Mouse (Mus musculus) spleen, postnatal 10 days (tissue): Measurements from ENCODE around the gene Tlk2.

Experiments
- DNase-seq, 2 experiments: peaks; one replicate each; pipeline ENCODE4 v3.0.0; 2021 to 2022; ENCODE audit warnings: low spot score in 2 of 2

Gene Tlk2

GRCm38 (mm10) chr11:105313633-105314014 is 135.0 kb downstream of the Tlk2 start:
- no peak for DNase-seq

- no peak for DNase-seq
These were observed 136.7 kb downstream of the Tlk2 start for GRCm38 (mm10) chr11:105315296-105315695.

- DNase-seq, result no peak
These were observed 137.5 kb downstream of the Tlk2 start for GRCm38 (mm10) chr11:105316121-105316520.

DNA sequence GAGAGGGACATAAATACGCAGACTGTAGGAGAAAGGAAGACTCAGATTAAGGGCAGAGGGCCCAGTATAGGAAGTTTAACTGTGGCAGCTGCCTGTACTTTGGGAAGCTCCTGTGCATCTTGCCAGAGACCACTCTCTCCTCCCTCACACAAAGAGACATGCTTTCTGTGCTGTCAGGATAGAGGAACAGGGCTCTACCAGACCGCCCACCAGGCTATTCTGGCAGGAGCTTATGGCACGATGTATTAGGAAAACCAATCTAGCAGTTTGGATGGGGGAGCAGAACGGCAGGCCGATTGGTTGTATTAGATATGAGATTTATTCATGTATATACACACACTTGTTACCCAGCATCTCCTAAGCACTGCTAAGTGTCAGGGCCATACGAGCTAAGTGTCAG is 139.2 kb downstream of the Tlk2 start:
- DNase-seq, result no peak

- no peak for DNase-seq
These were observed 142.5 kb downstream of the Tlk2 start for GRCm38 (mm10) chr11:105321090-105321489.

GRCm38 (mm10) chr11:105323530-105323929 is 144.9 kb downstream of the Tlk2 start:
- no peak for DNase-seq

DNA sequence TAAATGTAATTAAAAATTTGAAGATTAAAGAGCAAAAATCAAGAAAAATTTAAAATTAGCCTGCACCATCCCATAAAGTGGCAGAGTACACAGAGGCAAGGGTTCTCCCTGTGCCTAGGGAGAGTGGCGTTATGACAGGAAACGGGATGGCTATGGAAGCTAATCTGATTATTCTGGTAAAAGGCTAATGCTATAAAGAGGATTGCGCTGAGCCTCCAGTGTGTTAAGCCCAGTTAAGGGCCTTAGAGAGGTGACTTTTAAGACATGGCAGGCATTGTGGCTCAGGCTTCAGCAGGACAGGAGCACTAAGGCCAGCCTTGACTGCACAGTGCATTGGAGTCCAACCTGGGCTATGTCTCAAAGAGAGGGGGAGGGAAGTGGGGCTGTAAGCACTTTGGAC is 148.5 kb downstream of the Tlk2 start:
- no peak for DNase-seq

DNA sequence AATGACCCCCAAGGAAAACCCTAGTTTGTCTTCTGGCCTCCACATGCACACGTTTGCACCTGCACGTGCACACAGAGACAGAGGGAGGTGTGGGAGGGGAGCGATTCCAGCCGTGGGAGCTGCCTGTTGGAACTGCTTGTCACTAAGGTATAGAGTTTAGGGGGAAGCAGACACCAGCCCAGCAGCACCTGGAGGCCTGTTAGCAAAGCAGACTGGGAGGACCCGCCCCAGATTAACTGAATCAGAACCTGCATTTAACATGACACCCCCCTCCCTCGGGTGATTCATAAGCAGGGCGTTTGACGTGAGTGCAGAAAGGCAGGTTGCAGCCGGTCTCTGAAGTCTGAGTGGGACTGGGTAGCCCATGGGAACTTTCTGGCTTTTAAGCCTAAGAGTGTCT is 151.4 kb downstream of the Tlk2 start:
- DNase-seq, result no peak

DNA sequence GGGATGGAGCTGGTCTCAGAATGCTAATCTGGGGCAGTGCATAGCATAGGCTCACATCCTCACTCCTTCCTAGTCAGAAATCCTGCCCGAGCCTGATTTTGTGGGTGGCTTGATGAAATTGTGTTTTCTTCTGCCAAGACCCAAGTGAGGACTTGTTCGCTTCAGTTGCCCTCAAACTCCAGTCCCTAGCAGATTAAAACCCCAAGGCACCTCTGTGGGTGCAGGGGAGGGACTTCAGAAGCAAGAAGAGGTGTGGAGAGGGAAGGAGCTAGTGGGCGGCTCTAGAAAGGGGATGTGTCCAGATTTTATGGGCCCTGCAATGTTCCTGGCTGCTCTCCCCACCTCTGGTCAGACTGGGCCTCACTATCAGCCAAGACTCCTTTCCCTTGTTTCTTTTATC is 152.5 kb downstream of the Tlk2 start:
- no peak for DNase-seq

DNA sequence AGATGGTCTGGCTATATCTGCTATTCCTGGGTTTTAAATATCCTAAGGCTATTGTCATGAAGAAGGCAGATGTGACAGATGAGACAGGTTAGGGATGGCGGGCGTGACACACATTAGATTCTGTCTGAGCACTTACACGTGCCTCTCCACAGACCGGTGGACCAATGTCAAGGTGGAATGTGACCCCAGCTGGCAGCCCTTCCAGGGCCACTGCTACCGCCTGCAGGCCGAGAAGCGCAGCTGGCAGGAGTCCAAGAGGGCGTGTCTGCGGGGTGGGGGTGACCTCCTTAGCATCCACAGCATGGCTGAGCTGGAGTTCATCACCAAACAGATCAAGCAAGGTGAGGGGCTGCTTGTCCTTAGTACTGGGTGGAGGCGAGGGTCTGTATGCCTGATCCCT is 153.1 kb downstream of the Tlk2 start:
- DNase-seq, result peak in 1 of 2 experiments; percentile 40

DNA sequence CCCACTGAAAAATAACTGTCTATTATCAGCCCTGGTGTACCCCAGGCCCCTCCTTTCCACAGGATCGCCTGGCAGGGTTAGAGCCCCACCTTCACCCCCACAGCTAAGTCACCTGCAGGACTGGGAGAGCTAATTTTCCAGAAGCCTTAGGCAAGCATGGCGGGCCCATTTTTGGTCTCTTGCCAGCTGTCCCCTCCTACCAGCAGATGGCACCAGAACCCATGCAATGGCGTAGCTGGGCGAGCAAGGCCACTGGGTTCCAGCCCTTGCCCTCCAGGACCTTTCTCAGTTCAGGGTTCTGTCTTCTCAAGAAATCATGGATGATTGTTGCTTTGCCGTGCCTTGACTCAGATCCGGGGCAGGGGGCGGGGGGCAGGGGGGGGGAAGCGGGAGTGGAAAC is 153.9 kb downstream of the Tlk2 start:
- DNase-seq, result peak in 1 of 2 experiments; percentile 49
